Mouse (Mus musculus) frontal cortex, adult 2 months (tissue): Measurements from ENCODE around the gene Zfp809. TPM values are rescaled to one million over a fixed set of nuclear protein-coding genes. Genes with fewer than 3 reads are reported as not detected.

ENCODE experiments used
- DNase-seq, 2 experiments: peaks; one replicate each; pipeline ENCODE4 v3.0.0; 2022; ENCODE audit warnings: low spot score in 1 of 2; ENCODE audit errors: extremely low spot score in 1 of 2
- polyA plus RNA-seq: library from polyadenylated mRNA; depleted of rRNA; stranded (reverse); fragments of >200 nt; gene quantifications from 2 replicates; pipeline ENCODE4 v1.2.3, GENCODE M21; 2012; rRNA removed

The Zfp809 gene
- polyA plus RNA-seq, 1 experiment: 17.4 TPM

GRCm38 (mm10) chr9:22260092-22260422 is 34.5 kb downstream of the Zfp809 start:
- DNase-seq: no peak

- DNase-seq: no peak
Measured at GRCm38 (mm10) chr9:22261594-22261993, 36.1 kb downstream of the Zfp809 start.

GRCm38 (mm10) chr9:22262611-22263010 is 37.1 kb downstream of the Zfp809 start:
- no peak for DNase-seq

GRCm38 (mm10) chr9:22268886-22269285 is 43.4 kb downstream of the Zfp809 start:
- DNase-seq: no peak

- DNase-seq: no peak
Measured at GRCm38 (mm10) chr9:22278733-22279132, 53.2 kb downstream of the Zfp809 start.

Other genes starting within 250 kb of the Zfp809 start
- gene Rgl3, start 236.3 kb upstream of the Zfp809 start, polyA plus RNA-seq: 5.0 and 6.7 TPM in 2 replicates
- 6.9 TPM in 2 replicates for gene Ccdc151, start 223.1 kb upstream of the Zfp809 start, polyA plus RNA-seq
- gene Prkcsh, start 222.9 kb upstream of the Zfp809 start, polyA plus RNA-seq: 106 and 112 TPM in 2 replicates
- 143 and 155 TPM in 2 replicates for gene Elavl3, start 173.7 kb upstream of the Zfp809 start, polyA plus RNA-seq
- gene Gm49318, start 154.5 kb upstream of the Zfp809 start, polyA plus RNA-seq: 0.54 TPM in 1 of 2 replicates, not detected in the other
- 38.2 and 39.5 TPM in 2 replicates for gene Zfp653, start 154.3 kb upstream of the Zfp809 start, polyA plus RNA-seq
- 62.5 and 64.9 TPM in 2 replicates for gene Ecsit, start 140.3 kb upstream of the Zfp809 start, polyA plus RNA-seq
- 1.4 and 2.3 TPM in 2 replicates for gene Cnn1, start 126.5 kb upstream of the Zfp809 start, polyA plus RNA-seq
- gene Elof1, start 108.5 kb upstream of the Zfp809 start, polyA plus RNA-seq: 107 and 121 TPM in 2 replicates
- 0.60 and 1.6 TPM in 2 replicates for gene Acp5, start 90.0 kb upstream of the Zfp809 start, polyA plus RNA-seq
- gene Pigyl, start 68.9 kb upstream of the Zfp809 start, polyA plus RNA-seq: 93.7 and 106 TPM in 2 replicates
- gene Zfp872, start 37.6 kb upstream of the Zfp809 start, polyA plus RNA-seq: 0.04 TPM in 1 of 2 replicates, not detected in the other
- gene Zfp599, start 34.2 kb downstream of the Zfp809 start, polyA plus RNA-seq: 1.3 and 1.7 TPM in 2 replicates
- 17.6 and 21.3 TPM in 2 replicates for gene Zfp810, start 81.9 kb downstream of the Zfp809 start, polyA plus RNA-seq
- gene Anln, start 163.5 kb downstream of the Zfp809 start, polyA plus RNA-seq: 7.5 and 7.9 TPM in 2 replicates
- 8.8 TPM in 2 replicates for gene 9530077C05Rik, start 185.8 kb downstream of the Zfp809 start, polyA plus RNA-seq
- gene Gm17545, start 228.6 kb downstream of the Zfp809 start, polyA plus RNA-seq: not detected in 2 replicates
- gene Rp9, start 244.0 kb downstream of the Zfp809 start, polyA plus RNA-seq: 57.3 and 73.6 TPM in 2 replicates